Mouse (Mus musculus) ovary, postnatal 10 days (tissue): ENCODE data around the gene Pink1.
"Not testable (repeated sequence)": the region's sequence is repeated elsewhere in the genome, so short reads cannot be mapped to it uniquely, and the experiment has no call there.

Experiments used
- DNase-seq: peaks from one replicate; pipeline ENCODE4 v3.0.0; 2022; ENCODE audit warnings: low spot score

The Pink1 gene

DNA sequence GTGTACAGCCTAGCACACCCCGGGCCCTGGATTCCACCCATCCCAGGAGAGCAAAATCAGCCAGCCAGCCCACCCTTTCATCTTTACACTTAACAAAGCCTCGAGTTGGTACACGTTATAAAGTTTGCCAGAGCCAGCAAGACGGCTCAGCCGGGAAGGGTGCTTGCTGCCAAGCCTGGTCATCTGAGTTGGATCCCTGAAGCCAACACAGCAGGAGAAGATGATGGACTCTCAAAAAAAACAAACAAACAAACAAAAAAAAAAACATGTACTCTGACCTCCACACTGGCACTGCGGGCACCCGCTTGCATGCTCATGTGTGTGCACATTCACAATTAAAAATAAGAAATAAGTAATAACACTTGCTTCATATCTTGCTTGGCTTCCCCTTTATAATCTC lies 15.9 kb upstream of the Pink1 start:
- no peak for DNase-seq

DNA sequence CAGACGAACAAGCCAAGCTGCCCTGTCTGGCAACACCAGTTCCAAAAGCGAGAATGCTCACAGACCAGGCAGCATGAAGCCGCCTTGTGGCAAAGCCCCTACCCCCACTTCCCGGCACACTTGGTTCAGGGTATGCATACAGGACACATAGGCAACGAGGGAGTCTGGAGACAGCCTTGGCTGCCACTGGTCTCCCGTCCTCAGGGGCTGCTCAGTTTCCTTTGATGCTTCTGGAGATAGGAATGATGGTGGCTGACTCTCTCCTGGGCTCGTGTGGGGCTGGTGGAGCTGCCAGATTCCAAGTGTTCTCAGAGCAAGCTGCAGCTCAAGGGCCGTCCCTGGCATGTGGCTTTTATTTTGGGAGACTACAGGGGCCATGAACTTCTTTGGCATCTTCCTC lies 15.3 kb upstream of the Pink1 start:
- no peak for DNase-seq

DNA sequence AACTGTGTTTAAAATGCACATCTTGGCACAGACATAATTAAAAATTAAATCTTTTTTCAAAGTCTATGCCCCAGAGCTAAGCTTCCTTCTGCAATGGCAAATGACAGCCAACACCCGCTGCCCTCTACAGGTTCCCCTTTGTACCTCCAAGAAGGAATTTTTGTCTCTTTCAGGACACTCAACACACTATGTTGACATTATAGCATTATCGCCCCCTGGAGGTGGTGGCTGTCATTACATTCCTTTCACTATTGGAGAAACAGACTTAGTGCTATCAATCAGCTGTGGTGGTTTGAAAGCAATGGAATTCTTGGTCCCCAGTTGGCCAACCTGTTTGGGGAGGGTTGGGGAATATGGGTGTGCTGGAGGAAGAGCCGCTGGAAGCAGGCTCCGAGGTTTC lies 13.9 kb upstream of the Pink1 start:
- no peak for DNase-seq

DNA sequence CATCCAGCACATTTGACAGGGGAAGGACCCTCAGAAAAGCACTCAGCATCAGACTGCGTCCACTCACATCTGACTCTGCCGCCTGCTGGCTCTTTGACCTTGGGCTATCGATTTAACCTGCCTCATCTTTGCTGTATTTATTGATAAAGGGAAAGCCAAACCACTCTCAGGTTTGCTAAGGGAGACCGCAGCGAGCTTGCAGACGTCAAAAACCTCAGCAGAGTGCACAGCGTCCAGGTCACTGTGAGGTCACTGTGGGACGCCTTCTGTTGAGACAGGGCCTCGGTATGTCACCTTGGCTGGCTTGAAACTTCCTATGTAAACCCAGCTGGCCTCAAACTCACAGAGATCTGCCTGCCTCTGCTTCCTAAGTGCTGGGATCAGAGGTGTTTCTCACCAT lies 11.2 kb upstream of the Pink1 start:
- DNase-seq, result no peak

DNA sequence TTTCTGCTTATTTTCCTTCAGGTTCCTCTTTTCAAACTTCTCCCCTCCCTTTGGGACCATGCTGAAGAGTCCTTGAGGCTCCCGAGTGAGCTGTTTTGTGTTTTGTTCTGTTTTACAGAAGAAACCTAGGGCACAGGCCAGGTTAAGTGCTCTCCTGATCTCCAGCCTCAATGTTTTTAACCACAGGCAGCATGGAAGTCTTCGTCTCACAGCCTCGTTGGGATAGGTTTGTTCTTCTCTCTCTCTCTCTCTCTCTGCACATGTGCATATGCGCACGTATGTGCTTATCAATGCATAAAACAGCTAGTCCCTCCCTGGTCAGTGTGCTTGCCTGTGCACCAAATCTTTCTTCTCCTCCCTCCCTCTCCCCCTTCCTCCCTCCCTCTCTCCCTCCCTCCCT lies 10.8 kb upstream of the Pink1 start:
- DNase-seq, result no peak

DNA sequence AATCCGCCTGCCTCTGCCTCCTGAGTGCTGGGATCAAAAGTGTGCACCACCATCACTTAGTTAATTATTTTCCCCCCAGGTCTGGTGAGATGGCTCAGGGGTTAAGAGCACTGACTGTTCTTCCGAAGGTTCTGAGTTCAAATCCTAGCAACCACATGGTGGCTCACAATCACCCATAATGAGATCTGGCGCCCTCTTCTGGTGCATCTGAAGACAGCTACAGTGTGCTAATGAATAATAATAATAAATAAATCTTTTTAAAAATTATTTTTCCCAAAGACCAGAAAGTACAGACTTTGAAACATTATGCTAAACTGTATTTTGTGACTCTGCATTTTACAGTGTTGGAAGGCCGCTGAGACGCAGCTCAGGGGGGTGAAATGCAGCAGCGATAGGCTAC lies 9.5 kb upstream of the Pink1 start:
- no peak for DNase-seq

DNA sequence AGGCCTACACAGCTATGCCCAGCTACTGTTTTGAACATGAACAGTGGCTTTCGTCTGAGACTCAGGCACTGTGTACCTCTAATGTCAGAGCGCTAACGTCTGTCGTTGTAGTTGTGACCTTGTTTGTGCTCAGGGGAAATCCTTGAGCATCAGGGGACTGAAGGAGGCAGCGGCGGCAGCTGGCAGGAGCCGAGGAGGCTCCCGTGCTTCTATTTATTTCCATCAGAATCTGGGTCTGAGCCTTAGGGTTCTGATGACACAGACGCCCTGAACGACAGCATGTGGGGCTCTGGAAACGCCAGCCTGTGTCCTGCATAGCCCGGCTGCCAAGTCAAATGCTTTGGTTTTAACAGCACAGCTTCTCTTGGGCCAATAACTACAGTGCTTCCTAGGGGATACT lies 8.9 kb upstream of the Pink1 start:
- no peak for DNase-seq

DNA sequence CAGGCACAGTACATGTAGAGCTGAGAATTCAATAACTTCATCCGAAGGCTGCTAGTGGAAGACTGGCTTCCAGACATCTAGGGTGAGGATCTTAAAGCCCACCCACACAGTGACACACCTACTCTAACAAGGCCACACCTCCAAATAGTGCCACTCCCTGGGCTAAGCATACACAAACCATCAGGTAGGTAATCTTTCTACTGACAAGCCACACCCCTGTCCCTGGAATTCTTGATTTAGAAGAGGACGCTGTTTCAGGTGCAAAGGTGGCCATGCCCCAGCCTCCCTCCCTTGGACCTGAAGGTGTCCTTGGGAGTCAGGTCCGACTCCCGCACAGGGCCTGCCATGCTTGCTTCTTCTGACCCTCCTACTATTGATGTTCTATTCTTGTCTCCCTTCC lies 7.0 kb upstream of the Pink1 start:
- no peak for DNase-seq

DNA sequence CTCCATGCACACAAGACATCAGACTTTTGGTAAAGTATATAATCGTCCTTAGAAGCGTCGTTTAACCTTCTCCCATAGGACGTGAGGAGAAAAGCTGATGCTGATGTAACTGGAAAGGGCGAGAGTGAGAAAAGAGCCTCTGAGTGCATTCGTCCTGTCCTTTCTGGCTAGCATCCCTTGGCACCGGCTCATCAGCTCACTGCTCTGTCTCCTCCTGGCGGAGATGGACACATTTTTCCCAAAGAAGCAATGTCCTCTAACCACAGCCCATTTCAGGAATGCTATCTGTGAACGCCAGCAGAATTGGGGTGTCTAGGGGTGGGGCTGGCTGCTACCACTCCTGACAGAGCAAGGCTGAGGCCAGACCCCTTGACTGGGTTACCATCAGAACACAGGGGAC lies 5.5 kb upstream of the Pink1 start:
- no peak for DNase-seq

DNA sequence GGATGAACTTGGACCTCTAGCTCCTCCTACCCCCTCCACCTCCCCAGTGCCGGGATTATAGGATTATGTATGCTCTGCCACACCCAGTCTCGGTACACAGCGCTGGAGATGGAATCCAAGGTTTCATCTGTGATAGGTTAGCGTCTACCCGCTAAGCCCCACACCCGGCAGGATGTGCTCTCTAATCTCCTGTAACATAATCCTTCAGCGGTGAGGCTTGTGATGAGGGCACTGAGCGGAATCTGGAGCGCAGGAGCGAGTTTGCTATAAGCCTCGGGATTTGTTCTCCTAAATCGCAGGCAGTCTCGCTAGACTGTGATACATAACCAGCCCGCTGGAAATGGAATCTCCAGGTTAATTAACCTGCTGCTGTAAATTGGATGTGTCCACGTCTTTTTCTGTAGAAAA lies 4.2 kb upstream of the Pink1 start:
- no peak for DNase-seq

DNA sequence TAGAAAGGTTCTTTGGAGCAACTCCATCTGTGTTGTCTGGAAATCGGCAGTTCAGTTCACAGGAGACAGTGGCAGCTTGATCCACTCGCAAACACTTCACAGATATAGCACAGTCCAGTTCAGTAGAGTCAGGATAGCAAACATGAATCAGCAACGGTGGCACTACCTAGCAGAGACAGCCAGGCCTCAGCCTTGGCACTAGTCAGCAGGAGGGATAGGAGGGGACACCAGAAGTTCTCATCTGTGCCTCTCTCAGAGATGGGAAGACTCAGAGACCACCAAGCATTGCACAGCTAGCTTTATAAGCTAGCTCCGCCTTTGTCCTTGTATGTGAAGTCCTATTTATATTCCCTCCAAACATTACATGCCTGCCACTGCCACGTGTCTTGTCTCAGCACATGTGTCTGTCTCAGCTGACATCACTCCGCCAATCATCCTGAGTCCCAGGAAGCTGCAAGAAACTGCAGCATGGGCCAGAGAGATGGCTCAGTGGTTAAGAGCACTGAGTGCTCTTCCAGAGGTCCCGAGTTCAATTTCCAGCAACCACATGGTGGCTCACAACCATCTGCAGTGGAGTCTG lies 1.9 kb upstream of the Pink1 start:
- DNase-seq, result no peak

DNA sequence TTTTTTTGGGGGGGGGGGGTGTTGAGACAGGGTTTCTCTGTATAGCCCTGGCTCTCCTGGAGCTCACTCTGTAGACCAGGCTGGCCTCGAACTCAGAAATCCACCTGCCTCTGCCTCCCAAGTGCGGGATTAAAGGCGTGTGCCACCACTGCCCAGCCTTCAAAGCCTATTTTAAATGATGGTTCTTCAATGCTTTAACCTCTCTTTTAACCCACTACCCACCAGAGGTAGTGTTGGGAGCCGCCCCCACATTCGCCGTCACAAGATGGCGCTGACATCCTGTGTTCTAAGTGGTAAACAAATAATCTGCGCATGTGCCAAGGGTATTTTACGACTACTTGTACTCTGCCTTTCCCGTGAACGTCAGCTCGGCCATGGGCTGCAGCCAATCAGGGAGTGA lies 1.0 kb upstream of the Pink1 start:
- not testable (repeated sequence) for DNase-seq

DNA sequence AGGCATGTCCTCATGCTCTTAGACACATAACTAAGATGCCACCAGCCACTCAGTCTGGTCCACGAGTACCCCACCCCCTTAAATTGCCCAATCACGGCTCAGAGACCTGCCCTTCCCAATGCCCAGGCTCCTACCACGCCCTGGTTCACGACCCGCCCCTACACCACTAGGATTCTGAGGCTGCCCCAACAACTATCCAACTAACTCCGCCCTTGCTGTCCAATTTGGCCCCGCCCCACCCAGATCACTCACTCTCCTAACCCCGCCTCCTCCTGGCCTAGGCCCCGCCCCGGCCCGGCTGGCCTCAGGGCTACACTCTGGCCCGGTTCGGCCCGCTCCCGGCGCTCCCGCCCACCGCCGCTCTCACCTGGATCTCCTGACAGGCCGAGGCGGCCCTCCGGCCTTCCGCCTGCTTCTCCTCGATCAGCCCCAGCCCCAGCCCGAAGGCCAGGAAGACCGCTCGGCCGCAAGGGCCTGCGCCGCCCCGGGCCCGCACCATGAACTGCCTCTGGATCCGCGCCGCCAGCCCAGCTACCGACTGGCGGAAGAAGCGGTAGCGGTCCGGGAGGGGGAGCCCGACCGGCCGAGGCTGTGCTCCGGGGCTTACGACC lies 536 bp downstream of the Pink1 start:
- peak; percentile 88 for DNase-seq

DNA sequence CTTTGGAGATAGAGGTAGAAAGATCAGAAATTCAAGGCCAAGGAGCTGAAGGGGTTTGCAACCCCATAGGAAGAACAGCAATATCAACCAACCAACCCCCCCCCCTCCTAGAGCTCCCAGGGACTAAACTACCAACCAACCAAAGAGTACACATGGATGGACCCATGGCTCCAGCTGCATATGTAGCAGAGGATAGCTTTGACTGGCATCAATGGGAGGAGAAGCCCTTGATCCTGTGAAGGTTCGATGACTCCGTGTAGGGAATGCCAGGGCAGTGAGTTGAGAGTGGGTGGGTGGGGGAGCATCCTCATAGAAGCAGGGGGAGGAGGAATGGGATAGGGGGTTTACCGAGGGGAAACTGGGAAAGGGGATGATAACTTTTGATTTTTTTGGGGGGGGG lies 1.7 kb downstream of the Pink1 start:
- no peak for DNase-seq

DNA sequence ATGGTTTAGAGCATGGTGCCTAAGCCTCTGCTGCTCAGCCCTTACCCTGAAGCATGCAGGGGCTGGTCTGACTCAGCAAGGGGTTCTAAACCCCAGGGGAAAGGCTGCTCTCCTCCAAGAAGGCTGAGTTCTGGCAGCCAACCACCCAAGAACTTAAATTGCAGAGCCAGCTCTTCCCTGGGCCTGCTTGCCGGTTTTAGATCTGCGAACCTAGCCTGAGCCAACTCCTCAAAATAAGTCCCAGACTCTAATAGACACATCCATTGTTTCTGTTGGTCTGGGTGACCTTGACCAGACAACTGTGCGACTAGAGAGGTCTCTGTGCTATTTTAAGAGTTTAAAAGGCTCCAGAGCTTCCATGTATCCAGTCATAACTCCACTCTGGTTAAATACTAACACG lies 2.4 kb downstream of the Pink1 start:
- no peak for DNase-seq

DNA sequence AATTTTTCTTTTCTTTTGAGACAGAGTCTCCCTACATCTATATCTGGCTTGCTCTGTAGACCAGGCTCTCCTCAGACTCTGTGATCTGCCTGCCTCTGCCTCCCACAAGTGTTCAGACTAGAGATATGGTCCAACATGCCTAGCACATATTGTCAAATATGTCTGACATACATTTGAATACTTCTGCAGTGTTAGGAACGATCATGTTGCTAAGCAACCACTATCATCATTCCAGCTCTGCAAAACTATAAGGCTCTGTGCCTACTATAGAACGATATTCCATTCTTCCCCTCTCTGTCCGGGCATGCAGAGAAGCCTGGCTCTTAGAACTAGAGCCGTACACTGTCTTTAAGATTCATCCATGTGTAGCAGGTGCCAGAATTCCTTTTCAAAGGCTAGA lies 3.4 kb downstream of the Pink1 start:
- DNase-seq, result no peak

DNA sequence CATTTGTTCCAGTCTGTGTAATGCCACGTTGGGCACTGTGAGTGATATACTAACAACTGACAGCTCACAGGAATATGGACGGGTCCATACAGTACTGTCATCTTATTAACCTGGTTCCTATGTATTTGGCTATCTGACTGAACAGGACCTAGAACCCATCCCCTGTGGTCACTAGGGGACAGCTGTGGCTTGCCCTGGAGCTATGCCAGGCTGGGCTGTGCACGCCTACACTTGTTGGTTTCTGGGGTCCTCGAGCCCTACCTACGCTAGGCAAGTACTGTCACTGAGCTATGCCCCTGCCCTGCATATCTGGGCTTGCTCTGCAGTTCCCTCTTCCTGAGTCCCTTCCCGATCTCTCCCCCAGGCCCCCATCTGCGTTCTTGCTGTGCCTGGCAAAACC lies 4.6 kb downstream of the Pink1 start:
- DNase-seq, result no peak

DNA sequence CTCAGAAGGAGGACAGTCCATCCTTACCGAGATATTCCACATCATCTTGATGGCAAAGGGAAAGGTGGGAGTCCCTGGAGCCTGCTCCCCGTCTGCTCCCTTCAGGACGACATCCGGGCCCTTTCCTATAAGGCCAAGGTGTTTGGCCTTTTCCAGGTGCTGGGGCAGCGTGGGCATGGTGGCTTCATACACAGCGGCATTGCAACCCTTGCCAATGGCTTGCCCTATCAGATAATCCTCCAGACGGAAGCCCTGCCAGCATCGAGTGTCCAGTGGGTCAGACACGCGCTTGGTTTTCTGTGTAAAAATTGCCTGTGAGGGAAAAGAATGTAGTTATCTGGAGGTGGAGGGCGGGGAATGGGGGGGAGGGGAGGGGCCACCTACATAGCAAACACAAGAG lies 5.4 kb downstream of the Pink1 start:
- no peak for DNase-seq

DNA sequence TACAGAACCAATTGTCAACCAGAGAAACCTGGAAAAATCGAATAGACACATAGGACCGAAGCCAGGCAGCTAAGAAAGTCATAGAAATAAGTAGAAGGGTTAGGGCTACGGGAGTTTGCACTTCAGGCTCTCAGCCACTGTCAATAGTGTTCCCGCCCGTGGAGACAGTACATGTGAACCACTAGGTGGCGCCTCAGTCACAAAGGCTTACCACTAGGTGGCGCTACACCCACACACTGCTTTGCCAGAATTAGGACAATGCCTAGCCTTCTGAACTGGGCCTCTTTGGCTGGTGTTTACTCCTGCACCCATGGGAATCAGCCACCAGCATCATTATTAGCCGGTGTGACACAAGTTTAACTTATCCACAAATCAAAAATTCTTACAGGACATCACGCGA lies 6.6 kb downstream of the Pink1 start:
- DNase-seq, result peak; percentile 83

DNA sequence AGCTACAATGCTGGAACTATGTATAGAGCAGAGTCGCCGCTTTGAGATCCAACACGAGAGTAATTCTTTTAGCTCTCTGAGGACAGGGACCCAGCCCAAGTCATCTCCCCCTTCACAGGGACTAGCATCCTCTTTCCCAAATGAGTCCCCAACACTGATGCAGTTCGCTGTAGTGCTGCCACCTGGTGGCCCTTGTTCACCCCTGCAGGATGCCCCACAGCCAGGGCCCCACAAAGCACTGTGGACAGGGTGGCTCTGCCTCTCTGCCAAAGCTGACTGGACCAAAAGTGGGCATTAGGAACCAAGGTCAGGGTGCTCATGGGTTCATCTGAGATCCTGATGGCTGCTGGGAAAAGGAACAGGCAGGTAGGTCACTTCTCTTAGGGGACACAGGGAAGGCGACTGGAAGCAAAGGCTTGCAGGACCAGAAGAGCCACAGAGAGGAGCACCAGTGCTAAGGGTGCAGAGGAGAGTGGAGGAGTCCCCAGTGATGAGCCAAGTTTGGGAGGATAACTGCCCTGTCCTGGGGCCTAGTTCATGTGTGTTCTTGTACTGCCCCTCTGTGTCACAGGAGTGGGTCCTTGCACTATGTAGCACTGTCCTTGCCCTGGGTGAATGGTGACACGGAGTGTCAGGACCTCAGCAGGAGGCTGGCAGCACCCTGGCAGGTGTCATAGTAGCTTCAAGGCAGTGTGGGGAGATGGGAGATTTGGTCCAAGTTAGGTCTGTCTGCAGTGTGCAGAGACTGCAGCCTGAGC lies 7.4 kb downstream of the Pink1 start:
- no peak for DNase-seq

DNA sequence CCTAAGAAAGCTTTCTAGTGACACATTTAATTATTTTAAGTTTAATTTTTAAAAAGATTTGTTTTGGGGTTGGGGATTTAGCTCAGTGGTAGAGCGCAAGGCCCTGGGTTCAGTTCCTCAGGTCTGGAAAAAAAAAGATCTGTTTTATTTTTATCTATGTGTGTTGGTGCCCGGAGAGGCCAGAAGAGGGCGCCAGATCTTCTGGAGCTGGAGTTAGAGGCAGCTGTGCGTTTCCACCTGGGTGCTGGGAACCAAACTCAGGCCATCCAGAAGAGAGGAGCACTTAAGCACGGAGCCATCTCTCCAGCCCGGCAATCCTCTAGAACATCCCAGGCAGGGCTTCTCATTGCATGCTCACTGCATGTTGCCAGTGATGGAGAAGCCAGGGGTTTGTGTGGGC lies 9.7 kb downstream of the Pink1 start:
- DNase-seq, result no peak

DNA sequence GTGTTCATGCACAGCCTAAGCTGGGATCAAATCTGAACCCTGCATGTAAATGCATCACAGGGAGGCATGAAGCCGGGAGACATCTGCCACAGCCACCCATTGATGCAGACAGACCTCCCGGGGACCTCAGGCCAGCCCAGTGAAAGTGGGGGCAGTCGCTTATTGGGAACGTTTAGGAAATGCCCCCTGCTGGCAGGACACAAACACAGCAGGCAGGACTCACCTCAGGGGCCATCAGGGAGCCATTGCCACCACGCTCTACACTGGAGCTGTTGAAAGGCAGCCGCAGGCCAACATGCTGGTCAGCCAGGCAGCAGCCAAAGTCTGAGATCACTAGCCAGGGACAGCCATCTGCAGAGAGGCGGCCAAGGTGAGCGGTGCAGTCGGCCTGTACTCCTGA lies 10.3 kb downstream of the Pink1 start:
- no peak for DNase-seq

DNA sequence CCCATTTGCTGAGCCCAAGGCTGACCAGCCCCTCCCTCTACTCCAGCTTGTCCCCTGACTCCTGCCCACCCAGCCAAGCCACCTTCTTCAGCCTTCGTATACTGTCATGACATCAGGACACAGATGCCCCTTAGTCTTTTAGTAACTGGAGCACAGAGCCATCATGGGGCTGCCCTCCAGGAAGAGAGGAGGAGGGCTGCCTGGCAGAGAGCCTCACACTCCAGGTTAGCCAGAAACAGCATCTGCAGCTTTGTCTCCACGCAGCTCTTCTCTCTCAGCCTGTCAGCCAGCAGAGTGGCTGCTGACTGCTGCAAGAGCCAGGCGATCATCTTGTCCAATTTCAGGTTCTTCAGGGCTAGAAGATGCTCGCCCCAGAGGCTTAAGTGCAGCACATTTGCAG lies 12.3 kb downstream of the Pink1 start:
- no peak for DNase-seq

DNA sequence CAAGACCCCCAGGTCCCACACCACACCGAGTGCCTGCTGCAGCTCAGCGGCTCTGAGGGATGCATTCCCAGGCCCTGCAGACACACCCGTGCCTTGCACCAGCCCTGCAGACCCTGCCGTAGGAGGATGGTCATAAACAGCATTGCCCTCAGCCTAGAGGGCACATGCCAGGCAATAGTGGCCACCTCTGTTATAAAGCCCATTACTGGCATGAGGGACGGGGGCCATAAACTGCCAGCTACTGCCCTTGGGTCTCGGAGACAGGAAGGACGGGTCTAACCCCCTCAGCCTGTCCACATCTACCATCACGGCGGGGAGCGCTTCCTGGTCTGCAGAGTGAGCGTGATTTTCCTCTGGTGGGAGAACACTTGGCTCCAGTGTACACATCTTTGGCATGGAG lies 13.1 kb downstream of the Pink1 start:
- DNase-seq, result no peak
